Mouse (Mus musculus): Measurements from ENCODE around the gene Krtap4-7.
"Not testable (repeated sequence)": the region's sequence is repeated elsewhere in the genome, so short reads cannot be mapped to it uniquely, and the experiment has no call there.

Krtap4-7 gene

GRCm38 (mm10) chr11:99643635-99644139, at the start of gene Krtap4-7:
Gene Krtap4-7, minus strand, starts transcription at chr11:99644089.
- DNase-seq (ENCODE audit: low read depth): not testable (repeated sequence)

GRCm38 (mm10) chr11:99690463-99690862, 46.6 kb upstream of the Krtap4-7 start, which contains the start of gene Gm14190:
Gene Gm14190, minus strand, starts transcription at chr11:99690740.
- DNase-seq (ENCODE audit: low read depth): no peak

- not testable (repeated sequence) for DNase-seq (ENCODE audit: low read depth)
Observed at GRCm38 (mm10) chr11:99685235-99685634, 41.3 kb upstream of the Krtap4-7 start.

GRCm38 (mm10) chr11:99683481-99683880, 39.6 kb upstream of the Krtap4-7 start:
- no peak for DNase-seq (ENCODE audit: low read depth)

GRCm38 (mm10) chr11:99665860-99666259, 22.0 kb upstream of the Krtap4-7 start, which contains the start of gene Krtap4-6:
Gene Krtap4-6, minus strand, starts transcription at chr11:99665960.
- no peak for DNase-seq (ENCODE audit: low read depth)

- DNase-seq (ENCODE audit: low read depth): no peak
Observed at GRCm38 (mm10) chr11:99662802-99663201, 18.9 kb upstream of the Krtap4-7 start.

- DNase-seq (ENCODE audit: low read depth): no peak
Observed at GRCm38 (mm10) chr11:99659256-99659655, 15.4 kb upstream of the Krtap4-7 start.

- DNase-seq (ENCODE audit: low read depth): not testable (repeated sequence)
Observed at GRCm38 (mm10) chr11:99658467-99659010, 14.7 kb upstream of the Krtap4-7 start, which contains the start of gene Gm11563. Gene Gm11563, minus strand, starts transcription at chr11:99658960.

GRCm38 (mm10) chr11:99657051-99657450, 13.2 kb upstream of the Krtap4-7 start:
- DNase-seq (ENCODE audit: low read depth): no peak

GRCm38 (mm10) chr11:99650136-99650535, 6.2 kb upstream of the Krtap4-7 start, which contains the start of gene Gm11555:
Gene Gm11555, minus strand, starts transcription at chr11:99650236.
- no peak for DNase-seq (ENCODE audit: low read depth)

- DNase-seq (ENCODE audit: low read depth): no peak
Observed at GRCm38 (mm10) chr11:99646444-99646843, 2.6 kb upstream of the Krtap4-7 start.

GRCm38 (mm10) chr11:99644351-99644750, 462 bp upstream of the Krtap4-7 start:
- no peak for DNase-seq (ENCODE audit: low read depth)

GRCm38 (mm10) chr11:99640926-99641325, 3.0 kb downstream of the Krtap4-7 start:
- no peak for DNase-seq (ENCODE audit: low read depth)

- DNase-seq (ENCODE audit: low read depth): no peak
Observed at GRCm38 (mm10) chr11:99637086-99637485, 6.8 kb downstream of the Krtap4-7 start.

GRCm38 (mm10) chr11:99634653-99635134, 9.2 kb downstream of the Krtap4-7 start, which contains the start of gene Krtap4-2:
Gene Krtap4-2, minus strand, starts transcription at chr11:99635084.
- no peak for DNase-seq (ENCODE audit: low read depth)

- no peak for DNase-seq (ENCODE audit: low read depth)
Observed at GRCm38 (mm10) chr11:99633293-99633692, 10.6 kb downstream of the Krtap4-7 start.

- DNase-seq (ENCODE audit: low read depth): no peak
Observed at GRCm38 (mm10) chr11:99630890-99631289, 13.0 kb downstream of the Krtap4-7 start.

- DNase-seq (ENCODE audit: low read depth): no peak
Observed at GRCm38 (mm10) chr11:99628138-99628537, 15.8 kb downstream of the Krtap4-7 start, which contains the start of gene Krtap4-1. Gene Krtap4-1, minus strand, starts transcription at chr11:99628238.

GRCm38 (mm10) chr11:99620335-99620734, 23.6 kb downstream of the Krtap4-7 start, which contains the start of gene Gm11562:
Gene Gm11562, minus strand, starts transcription at chr11:99620435.
- DNase-seq (ENCODE audit: low read depth): no peak

GRCm38 (mm10) chr11:99614796-99615363, 29.0 kb downstream of the Krtap4-7 start, which contains the start of gene Krtap2-4:
Gene Krtap2-4, minus strand, starts transcription at chr11:99614846.
- DNase-seq (ENCODE audit: low read depth): no peak

GRCm38 (mm10) chr11:99610089-99610488, 33.8 kb downstream of the Krtap4-7 start, which contains the start of gene Gm11937:
Gene Gm11937, minus strand, starts transcription at chr11:99610189.
- DNase-seq (ENCODE audit: low read depth): not testable (repeated sequence)

GRCm38 (mm10) chr11:99609126-99609525, 34.8 kb downstream of the Krtap4-7 start:
- no peak for DNase-seq (ENCODE audit: low read depth)

GRCm38 (mm10) chr11:99603208-99603607, 40.7 kb downstream of the Krtap4-7 start, which contains the start of gene Gm11938:
Gene Gm11938, minus strand, starts transcription at chr11:99603308.
- not testable (repeated sequence) for DNase-seq (ENCODE audit: low read depth)
